10 mouse cellular contexts compared by ENCODE assay signal in the genomic region with DNA sequence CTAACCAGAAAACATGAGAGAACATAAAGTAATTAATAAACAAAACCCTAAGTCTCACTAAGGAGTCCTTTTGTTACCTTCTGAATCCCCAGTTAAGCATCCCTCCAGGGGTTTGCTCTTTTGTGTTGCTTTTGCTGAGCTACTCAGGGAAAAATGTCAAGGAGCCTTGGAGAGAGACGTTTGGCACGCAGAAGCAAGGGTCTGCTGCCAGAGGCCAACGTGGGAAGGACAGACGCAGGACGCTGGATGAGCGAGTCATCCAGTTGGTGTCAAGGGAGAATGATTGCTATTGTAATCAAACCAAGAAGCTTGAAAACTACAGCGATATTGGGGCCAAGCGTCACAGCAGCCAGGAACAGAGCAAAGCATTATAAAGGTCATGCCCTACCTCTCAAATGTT.
DNase-seq lines count a peak whose midpoint lies in the region; ATAC-seq and TF ChIP-seq lines count a peak whose summit lies in the region.
"Had no signal": no experiment of that assay in that cellular context is flagged by ENCODE, and none has a peak within 500 bp of the region (broad histone marks: within the 10 kb centered on the region; RNA-seq: fewer than 3 reads in every experiment).

No protein-coding gene starts in this region.

- no peak for ATAC-seq in forebrain, embryonic 13.5 days
- no peak for ATAC-seq in forebrain, postnatal 0 days
- ATAC-seq in lung, embryonic 14.5 days (ENCODE audit: insufficient read depth): no peak

- H3K4me3 ChIP-seq in forebrain, embryonic 13.5 days: no peak overlapping the region
- H3K4me3 ChIP-seq in forebrain, postnatal 0 days (ENCODE audit: low read depth, low read length): no peak overlapping the region
- H3K4me3 ChIP-seq in gastrocnemius, adult 2 months: peak overlapping the region; percentile 34
- H3K4me3 ChIP-seq in lung, embryonic 14.5 days (ENCODE audit: low read depth, low read length): no peak overlapping the region
- H3K4me3 ChIP-seq: embryonic facial prominence, embryonic 12.5 days; heart, embryonic 13.5 days had no signal

- H3K9me3 ChIP-seq in forebrain, embryonic 13.5 days (replicated peaks): no peaks in the 10 kb centered on the region
- no peaks in the 10 kb centered on the region for H3K9me3 ChIP-seq in forebrain, postnatal 0 days (ENCODE audit: low read length)
- no peaks in the 10 kb centered on the region for H3K9me3 ChIP-seq in lung, embryonic 14.5 days (ENCODE audit: low read depth, low read length)
- H3K9me3 ChIP-seq: embryonic facial prominence, embryonic 12.5 days; heart, embryonic 13.5 days had no signal

- intact Hi-C loops in gastrocnemius, adult 2 months (cut with DNase I): no loop called here
- intact Hi-C loops in left cerebral cortex, postnatal 25 days (cut with DNase I): no loop called here

- H3K9ac ChIP-seq in forebrain, embryonic 13.5 days: no peak overlapping the region
- no peak overlapping the region for H3K9ac ChIP-seq in forebrain, postnatal 0 days
- no peak overlapping the region for H3K9ac ChIP-seq in lung, embryonic 14.5 days
- H3K9ac ChIP-seq: embryonic facial prominence, embryonic 12.5 days; heart, embryonic 13.5 days had no signal

- H3K4me1 ChIP-seq in forebrain, embryonic 13.5 days: peaks cover 11% of the 10 kb centered on the region
- H3K4me1 ChIP-seq in forebrain, postnatal 0 days (ENCODE audit: insufficient read depth): no peaks in the 10 kb centered on the region; the same call in 1 of the 2 replicates
- peaks cover 18% of the 10 kb centered on the region; the same call in 1 of the 2 replicates for H3K4me1 ChIP-seq in lung, embryonic 14.5 days (ENCODE audit: insufficient read depth)
- H3K4me1 ChIP-seq: embryonic facial prominence, embryonic 12.5 days had no signal

- peak overlapping the region; percentile 16 for H3K4me2 ChIP-seq in forebrain, embryonic 13.5 days
- no peak overlapping the region for H3K4me2 ChIP-seq in forebrain, postnatal 0 days (ENCODE audit: low read depth)
- H3K4me2 ChIP-seq in lung, embryonic 14.5 days: no peak overlapping the region
- H3K4me2 ChIP-seq: embryonic facial prominence, embryonic 12.5 days; heart, embryonic 13.5 days had no signal

- no peak for DNase-seq in forebrain, postnatal 0 days
- DNase-seq in ZHBTc4 (ENCODE audit: low read depth, low spot score): peak; percentile 23
- peak; percentile 70 for DNase-seq in gastrocnemius, adult 2 months
- peak; percentile 26 for DNase-seq in lung, embryonic 14.5 days
- no peak for DNase-seq in natural killer cell, adult 2 months (ENCODE audit: low spot score in 2 of 2)
- DNase-seq in left cerebral cortex, postnatal 25 days (ENCODE audit: low spot score in 2 of 2): no peak
- DNase-seq in cerebellum, adult 11-12 months: no peak

- no peaks in the 10 kb centered on the region for H3K27me3 ChIP-seq in forebrain, embryonic 13.5 days
- H3K27me3 ChIP-seq in forebrain, postnatal 0 days (ENCODE audit: insufficient read depth, low read length): no peaks in the 10 kb centered on the region
- H3K27me3 ChIP-seq in lung, embryonic 14.5 days (ENCODE audit: insufficient read depth, low read length): no peaks in the 10 kb centered on the region
- H3K27me3 ChIP-seq: embryonic facial prominence, embryonic 12.5 days; heart, embryonic 13.5 days had no signal

- no peak for TF ChIP-seq CTCF in forebrain, postnatal 0 days (IDR thresholded peaks at IDR 0.05; ENCODE audit: low read depth)
- no peak for TF ChIP-seq CTCF in gastrocnemius, adult 2 months (IDR thresholded peaks at IDR 0.05)
- no peak for TF ChIP-seq CTCF in lung, embryonic 14.5 days (IDR thresholded peaks at IDR 0.05; ENCODE audit: low read depth)

- no peaks in the 10 kb centered on the region for H3K36me3 ChIP-seq in forebrain, embryonic 13.5 days (ENCODE audit: poor library complexity, severe bottlenecking)
- no peaks in the 10 kb centered on the region for H3K36me3 ChIP-seq in forebrain, postnatal 0 days (ENCODE audit: insufficient read depth)
- no peaks in the 10 kb centered on the region for H3K36me3 ChIP-seq in lung, embryonic 14.5 days (ENCODE audit: insufficient read depth)
- H3K36me3 ChIP-seq: embryonic facial prominence, embryonic 12.5 days; heart, embryonic 13.5 days had no signal

- whole genome bisulfite sequencing in forebrain, embryonic 13.5 days: 10% methylated on average over 8 of the region's 8 CpGs
- 16% methylated on average over 8 of the region's 8 CpGs for WGBS in forebrain, postnatal 0 days
- WGBS in lung, embryonic 14.5 days: 10% methylated on average over 8 of the region's 8 CpGs

- H3K27ac ChIP-seq in forebrain, embryonic 13.5 days: no peak overlapping the region
- no peak overlapping the region for H3K27ac ChIP-seq in forebrain, postnatal 0 days (ENCODE audit: low read depth, low read length)
- H3K27ac ChIP-seq in gastrocnemius, adult 2 months: peak overlapping the region; percentile 77
- H3K27ac ChIP-seq in lung, embryonic 14.5 days (ENCODE audit: low read depth): no peak overlapping the region
- H3K27ac ChIP-seq: embryonic facial prominence, embryonic 12.5 days; heart, embryonic 13.5 days had no signal

Comparison
In these comparisons a context has a peak if more than half of its experiments do, and no peak if none do; other contexts are left out.
1. DNase-seq: peak in ZHBTc4 (single experiment), gastrocnemius, adult 2 months (single experiment) and lung, embryonic 14.5 days (single experiment); none in forebrain, postnatal 0 days (single experiment), natural killer cell, adult 2 months (0 of 2), left cerebral cortex, postnatal 25 days (0 of 2) and cerebellum, adult 11-12 months (single experiment).